Mouse (Mus musculus) forebrain, embryonic 11.5 days (tissue): ENCODE data around the gene Tamm41. TPM values are rescaled to one million over a fixed set of nuclear protein-coding genes. Genes with fewer than 3 reads are reported as not detected.

Source experiments
- ATAC-seq: fragments of 200-750 bp; cut with Nextera tagmentation; replicated peaks from 2 replicates; pipeline ENCODE4 v1.8.0; 2017; ENCODE audit warnings: moderate TSS enrichment; ENCODE audit not compliant: low FRiP score
- DNase-seq: peaks from one replicate; pipeline ENCODE4 v3.0.0-alpha.2; 2017; ENCODE audit warnings: low spot score
- H3K27ac ChIP-seq: fragments of 300-500 bp; sonication (generic); 2 replicates; pipeline ENCODE4 v1.5.1; 2014; ENCODE audit warnings: low read depth, low read length
- H3K27me3 ChIP-seq: fragments of 300-500 bp; sonication (generic); 2 replicates; pipeline ENCODE4 v1.6.1; 2014; ENCODE audit warnings: mild to moderate bottlenecking, low read length, mixed read lengths; ENCODE audit not compliant: control insufficient read depth, insufficient read depth
- H3K36me3 ChIP-seq: fragments of 300-500 bp; sonication (generic); 2 replicates; pipeline ENCODE4 v1.6.1; 2014; ENCODE audit warnings: mild to moderate bottlenecking, low read length, moderate library complexity, mixed read lengths; ENCODE audit not compliant: control insufficient read depth, insufficient read depth
- H3K4me1 ChIP-seq: fragments of 300-500 bp; sonication (generic); replicated peaks from 2 replicates; pipeline ENCODE4 v1.6.1; 2014; ENCODE audit warnings: low read length, mixed read lengths; ENCODE audit not compliant: control insufficient read depth, insufficient read depth
- H3K4me2 ChIP-seq: fragments of 300-500 bp; sonication (generic); 2 replicates; pipeline ENCODE4 v1.6.1; 2014; ENCODE audit warnings: low read depth, mild to moderate bottlenecking, low read length, moderate library complexity, mixed read lengths; ENCODE audit not compliant: severe bottlenecking
- H3K4me3 ChIP-seq: fragments of 300-500 bp; sonication (generic); 2 replicates; pipeline ENCODE4 v1.5.1; 2014; ENCODE audit warnings: low read depth, low read length
- H3K9ac ChIP-seq: fragments of 300-500 bp; sonication (generic); 2 replicates; pipeline ENCODE4 v1.6.1; 2014; ENCODE audit warnings: low read length
- H3K9me3 ChIP-seq: fragments of 300-500 bp; sonication (generic); 2 replicates; pipeline ENCODE4 v1.6.1; 2016; ENCODE audit warnings: low read length, mixed read lengths; ENCODE audit not compliant: control insufficient read depth
- WGBS: fragments of 180-500 bp; shearing (Covaris S2); extraction: QIAGEN DNeasy Blood & Tissue Kit; methylation state at CpG from one replicate; pipeline ENCODE4 v1.1.7; 2014; 5-methylcytosine and 5-hydroxymethylcytosine counted together
- polyA plus RNA-seq: library from polyadenylated mRNA; unstranded; fragments of >200 nt; fragmentation: Nextera tagmentation; extraction: Ambion mirVana; gene quantifications from 2 replicates; pipeline ENCODE4 v1.2.1, GENCODE M21; 2014

The Tamm41 gene
- polyA plus RNA-seq, 1 experiment from 2014 or later, result 79.0 TPM

GRCm38 (mm10) chr6:114954496-114954895 is 83.2 kb downstream of the Tamm41 start:
- H3K27ac ChIP-seq, result no peak overlapping the region
- no peaks in the 10 kb centered on the region for H3K36me3 ChIP-seq

More at GRCm38 (mm10) chr6:114954496-114954895, 83.2 kb downstream of the Tamm41 start:
- ATAC-seq (no peak), DNase-seq (no peak)
- Histone ChIP-seq H3K4me2 (no peak overlapping the region), H3K4me3 (no peak overlapping the region), H3K9me3 (no peaks in the 10 kb centered on the region), H3K9ac (no peak overlapping the region), H3K4me1 (no peaks in the 10 kb centered on the region), H3K27me3 (no peaks in the 10 kb centered on the region; the same call in 1 of the 2 replicates)
- 93% methylated on average over 5 of the region's 5 CpGs for WGBS

Other genes with a start within 250 kb of the Tamm41 start
- 72.0 and 73.1 TPM in 2 replicates for gene Vgll4, start 67.9 kb downstream of the Tamm41 start, polyA plus RNA-seq
- gene Syn2, start 97.0 kb upstream of the Tamm41 start, polyA plus RNA-seq, result 1.7 TPM in 2 replicates
- gene Gm17482, start 189.5 kb upstream of the Tamm41 start, polyA plus RNA-seq, result not detected in 2 replicates
- gene Timp4, start 214.3 kb upstream of the Tamm41 start, polyA plus RNA-seq, result 0.05 and 0.23 TPM in 2 replicates